Mouse (Mus musculus) liver, adult 2 months (tissue): ENCODE results near the gene Abl1. TPM values are rescaled to one million over a fixed set of nuclear protein-coding genes. Genes with fewer than 3 reads are reported as not detected.
A peak's percentile ranks its signal among the peaks of the same experiment; 100 is the strongest.

Source experiments
- DNase-seq: peaks from one replicate; pipeline ENCODE4 v3.0.0-alpha.2; 2011; ENCODE audit warnings: low read depth, low spot score; ENCODE audit errors: extremely low read depth
- H3K27ac ChIP-seq: fragments of 200-500 bp; replicated peaks from 2 replicates; pipeline ENCODE4 v1.5.1; 2012; ENCODE audit warnings: low read depth, mild to moderate bottlenecking, control low read depth, inconsistent platforms, low read length; ENCODE audit not compliant: insufficient read depth
- H3K27me3 ChIP-seq: fragments of 200-500 bp; 2 replicates; pipeline ENCODE4 v1.6.1; 2012; ENCODE audit warnings: mild to moderate bottlenecking, moderate library complexity, low read length, inconsistent platforms; ENCODE audit not compliant: control insufficient read depth, insufficient read depth
- H3K36me3 ChIP-seq: fragments of 200-500 bp; 2 replicates; pipeline ENCODE4 v1.6.1; 2012; ENCODE audit warnings: low read length, inconsistent platforms; ENCODE audit not compliant: control insufficient read depth, insufficient read depth
- H3K4me1 ChIP-seq: fragments of 200-500 bp; 2 replicates; pipeline ENCODE4 v1.6.1; 2011; ENCODE audit warnings: low read length; ENCODE audit not compliant: control insufficient read depth, insufficient read depth
- H3K4me3 ChIP-seq: fragments of 200-500 bp; 2 replicates; pipeline ENCODE4 v1.5.1; 2011; ENCODE audit warnings: low read depth, mild to moderate bottlenecking, control low read depth, low read length, moderate library complexity; ENCODE audit not compliant: insufficient read depth
- H3K79me2 ChIP-seq: fragments of 200-500 bp; 2 replicates; pipeline ENCODE4 v1.6.1; 2012; ENCODE audit warnings: inconsistent platforms, mild to moderate bottlenecking, low read length, moderate library complexity; ENCODE audit not compliant: control insufficient read depth, insufficient read depth
- H3K9ac ChIP-seq: fragments of 200-500 bp; 2 replicates; pipeline ENCODE4 v1.6.1; 2012; ENCODE audit warnings: low read depth, mild to moderate bottlenecking, control low read depth, inconsistent platforms, low read length
- CTCF ChIP-seq: fragments of 200-500 bp; IDR thresholded peaks from 2 replicates; pipeline ENCODE4 v1.5.1; 2011; ENCODE audit warnings: low read depth, low read length, control low read depth
- POLR2A ChIP-seq: fragments of 200-500 bp; IDR thresholded peaks from 2 replicates; pipeline ENCODE4 v1.6.1; 2011; ENCODE audit warnings: low read length, control low read depth; ENCODE audit not compliant: insufficient read depth; ENCODE audit errors: extremely low read depth
- WGBS: fragments of 180-500 bp; shearing (Covaris S2); methylation state at CpG from one replicate; pipeline ENCODE4 v1.1.7; 2018; 5-methylcytosine and 5-hydroxymethylcytosine counted together
- polyA plus RNA-seq: library from polyadenylated mRNA; depleted of rRNA; stranded (reverse); fragments of >200 nt; gene quantifications from 2 replicates; pipeline ENCODE4 v1.2.3, GENCODE M21; 2012
- total RNA-seq: library from RNA; depleted of rRNA; stranded (reverse); fragments of >200 nt; gene quantifications from 2 replicates; pipeline ENCODE4 v1.2.3, GENCODE M21; 2014

Abl1 gene
- total and polyA plus RNA-seq, 2 experiments, result 13.9 to 14.1 TPM

DNA sequence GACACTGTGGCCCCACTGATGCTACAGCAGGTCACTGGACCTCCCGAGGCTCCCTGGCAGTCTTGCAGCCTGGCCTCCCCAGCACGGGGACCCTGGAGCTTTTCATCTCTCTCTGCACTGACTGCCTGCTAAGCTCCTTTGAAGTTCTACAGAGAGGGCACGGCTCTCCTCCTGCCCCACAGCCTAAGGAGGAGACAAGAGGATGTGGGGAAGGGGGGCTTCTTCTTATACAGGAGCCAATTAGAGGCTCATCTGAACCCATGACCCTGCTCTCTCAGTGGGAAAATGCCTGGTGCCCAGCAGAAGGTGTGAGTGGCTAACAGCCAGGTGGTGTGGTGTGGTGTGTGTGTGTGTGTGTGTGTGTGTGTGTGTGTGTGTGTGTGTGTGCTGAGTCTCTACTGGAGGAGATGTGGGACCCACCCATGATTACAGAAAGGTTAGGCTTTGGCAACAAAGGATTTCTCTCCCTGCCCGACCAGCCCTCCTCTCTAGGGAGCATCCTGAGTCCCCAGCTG lies 140.2 kb downstream of the Abl1 start:
- 71% methylated on average over 4 of the region's 4 CpGs for WGBS
- no peaks in the 10 kb centered on the region for H3K79me2 ChIP-seq
- H3K4me1 ChIP-seq, result peaks cover 6% of the 10 kb centered on the region; the same call in 1 of the 2 replicates
- no peak overlapping the region for H3K4me3 ChIP-seq
- no peaks in the 10 kb centered on the region for H3K27me3 ChIP-seq
- no peak for DNase-seq
- no peaks in the 10 kb centered on the region for H3K36me3 ChIP-seq
- no peak for TF ChIP-seq CTCF
- no peak for TF ChIP-seq POLR2A
- H3K9ac ChIP-seq, result no peak overlapping the region
- H3K27ac ChIP-seq, result no peak overlapping the region

DNA sequence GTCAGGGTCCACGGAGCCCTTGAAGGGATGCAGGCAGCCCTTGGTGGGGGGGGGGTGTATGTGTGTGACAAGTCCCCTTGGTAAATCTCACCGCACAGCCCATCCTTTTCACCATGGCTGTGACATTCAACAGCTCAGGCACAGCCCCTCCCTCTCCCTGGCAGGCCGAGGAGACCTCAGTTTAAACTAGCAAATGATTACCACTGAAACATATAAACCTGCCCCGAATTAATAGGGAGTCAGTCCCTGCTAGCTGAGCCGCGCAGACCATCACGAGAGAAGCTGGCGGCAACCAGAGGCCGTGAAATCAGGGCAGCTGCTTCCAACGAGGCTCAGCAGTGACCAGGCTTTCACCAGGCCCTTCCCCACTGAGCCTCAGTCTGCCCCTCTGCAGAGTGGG lies 147.9 kb downstream of the Abl1 start:
- no peak for DNase-seq
- Histone ChIP-seq H3K79me2 (no peaks in the 10 kb centered on the region), H3K27ac (no peak overlapping the region), H3K4me3 (no peak overlapping the region), H3K9ac (no peak overlapping the region), H3K4me1 (no peaks in the 10 kb centered on the region), H3K27me3 (no peaks in the 10 kb centered on the region), H3K36me3 (no peaks in the 10 kb centered on the region)
- TF ChIP-seq POLR2A (no peak), CTCF (no peak)
- WGBS, result 71% methylated on average over 10 of the region's 10 CpGs

DNA sequence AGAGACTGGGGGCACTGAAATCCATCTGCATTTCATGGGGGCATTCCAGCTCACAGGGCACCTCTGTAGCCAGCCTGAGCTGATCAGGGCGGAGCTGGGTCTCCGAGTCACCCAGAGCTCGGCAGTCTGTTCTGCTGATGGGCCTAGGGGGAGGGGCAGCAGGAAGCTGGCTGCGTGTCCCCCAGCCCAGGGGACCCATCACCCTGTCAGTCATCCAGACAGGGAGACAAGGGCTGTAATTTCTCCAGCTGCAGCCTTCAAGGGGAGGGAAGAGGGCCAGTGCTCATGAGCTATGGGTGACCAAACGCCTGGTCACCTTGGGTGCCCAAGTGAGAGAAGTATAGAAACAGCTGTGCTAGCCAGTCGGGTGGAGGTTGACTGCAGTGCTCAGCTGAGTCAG lies 148.8 kb downstream of the Abl1 start:
- H3K9ac ChIP-seq, result no peak overlapping the region
- 53% methylated on average over 6 of the region's 6 CpGs for WGBS
- H3K27me3 ChIP-seq, result no peaks in the 10 kb centered on the region
- no peak overlapping the region for H3K4me3 ChIP-seq
- no peak overlapping the region for H3K27ac ChIP-seq
- DNase-seq, result no peak
- H3K4me1 ChIP-seq, result no peaks in the 10 kb centered on the region
- TF ChIP-seq POLR2A, result no peak
- no peak for TF ChIP-seq CTCF
- H3K36me3 ChIP-seq, result no peaks in the 10 kb centered on the region
- H3K79me2 ChIP-seq, result no peaks in the 10 kb centered on the region

GRCm38 (mm10) chr2:31838868-31839267 lies 150.7 kb downstream of the Abl1 start:
- H3K9ac ChIP-seq, result no peak overlapping the region
- TF ChIP-seq CTCF (no peak), POLR2A (no peak)
- H3K79me2 ChIP-seq, result no peaks in the 10 kb centered on the region
- no peaks in the 10 kb centered on the region for H3K4me1 ChIP-seq
- H3K4me3 ChIP-seq, result no peak overlapping the region
- H3K36me3 ChIP-seq, result no peaks in the 10 kb centered on the region
- 60% methylated on average over 1 of the region's 1 CpGs for WGBS
- H3K27ac ChIP-seq, result no peak overlapping the region
- H3K27me3 ChIP-seq, result no peaks in the 10 kb centered on the region
- DNase-seq, result no peak

DNA sequence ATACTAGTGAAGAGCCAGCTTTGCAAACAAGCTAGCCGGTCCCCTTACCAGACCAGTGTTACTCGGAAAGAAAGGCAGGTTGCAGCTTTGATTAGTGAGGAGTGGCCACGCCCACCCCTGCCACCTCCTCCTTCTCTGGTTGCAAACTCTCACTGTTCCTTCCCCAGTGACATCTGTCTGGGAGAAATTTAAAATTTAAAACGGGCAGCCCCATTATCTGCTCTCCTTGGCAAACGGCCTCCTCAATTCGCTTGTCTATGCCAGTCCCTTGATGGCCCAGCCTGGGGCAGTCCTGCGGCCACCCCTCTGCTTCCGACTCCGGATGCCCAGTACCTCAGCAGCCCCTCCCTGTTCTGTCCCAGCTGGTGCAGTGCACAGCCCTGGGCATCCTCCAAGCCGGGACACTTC lies 156.6 kb downstream of the Abl1 start:
- no peaks in the 10 kb centered on the region for H3K36me3 ChIP-seq
- no peak for DNase-seq
- peaks cover 2% of the 10 kb centered on the region; the same call in 1 of the 2 replicates for H3K4me1 ChIP-seq
- H3K27me3 ChIP-seq, result peaks cover 21% of the 10 kb centered on the region
- TF ChIP-seq CTCF, result no peak
- TF ChIP-seq POLR2A, result no peak
- 25% methylated on average over 10 of the region's 10 CpGs for WGBS
- no peaks in the 10 kb centered on the region for H3K79me2 ChIP-seq
- H3K4me3 ChIP-seq, result no peak overlapping the region
- no peak overlapping the region for H3K27ac ChIP-seq
- H3K9ac ChIP-seq, result no peak overlapping the region

- no peaks in the 10 kb centered on the region for H3K36me3 ChIP-seq
- H3K4me3 ChIP-seq, result peak overlapping the region; percentile 24; the same call in 1 of the 2 replicates
- H3K4me1 ChIP-seq, result peaks cover 2% of the 10 kb centered on the region; the same call in 1 of the 2 replicates
- no peaks in the 10 kb centered on the region for H3K79me2 ChIP-seq
- 5% methylated on average over 26 of the region's 26 CpGs for WGBS
- H3K9ac ChIP-seq, result no peak overlapping the region
- no peak overlapping the region for H3K27ac ChIP-seq
- no peak for DNase-seq
- peaks cover 21% of the 10 kb centered on the region for H3K27me3 ChIP-seq
- TF ChIP-seq CTCF, result no peak
- TF ChIP-seq POLR2A, result no peak
Measured at GRCm38 (mm10) chr2:31845512-31845895, 157.3 kb downstream of the Abl1 start.
